Mouse (Mus musculus) myocyte (in vitro differentiated cells): ENCODE results near the gene Rapgef3. TPM values are rescaled to one million over a fixed set of nuclear protein-coding genes. Genes with fewer than 3 reads are reported as not detected.

Experiments
- H3K27me3 ChIP-seq: one replicate; pipeline ENCODE4 v1.6.1; 2011; ENCODE audit not compliant: control insufficient read depth, insufficient read depth, insufficient read length
- H3K36me3 ChIP-seq: one replicate; pipeline ENCODE4 v1.6.1; 2011; ENCODE audit not compliant: control insufficient read depth, insufficient read depth
- H3K4me2 ChIP-seq: one replicate; pipeline ENCODE4 v1.6.1; 2011; ENCODE audit warnings: low read depth, control low read depth
- H3K4me3 ChIP-seq: one replicate; pipeline ENCODE4 v1.5.1; 2011; ENCODE audit warnings: mild to moderate bottlenecking, control low read depth, moderate library complexity
- H3K79me2 ChIP-seq: one replicate; pipeline ENCODE4 v1.6.1; 2011; ENCODE audit not compliant: control insufficient read depth, insufficient read depth
- H3ac ChIP-seq: one replicate; pipeline ENCODE4 v1.6.1; 2011; ENCODE audit not compliant: control insufficient read depth, insufficient read length
- CEBPB ChIP-seq: IDR thresholded peaks from 2 replicates; pipeline ENCODE4 v1.6.1; 2011; ENCODE audit warnings: mild to moderate bottlenecking, moderate library complexity; ENCODE audit not compliant: poor library complexity, insufficient read depth, severe bottlenecking
- E2F4 ChIP-seq: IDR thresholded peaks from one replicate; pipeline ENCODE4 v1.6.1; 2011; ENCODE audit warnings: mild to moderate bottlenecking, control low read depth, moderate library complexity; ENCODE audit not compliant: insufficient read depth
- MAX ChIP-seq: IDR thresholded peaks from one replicate; pipeline ENCODE4 v1.6.1; 2011; ENCODE audit warnings: low read depth, mild to moderate bottlenecking, control low read depth
- MYOD1 ChIP-seq, 3 experiments: IDR thresholded peaks; one replicate each; pipeline ENCODE4 v1.6.1; 2011; ENCODE audit warnings: control low read depth in 2 of 3, low read depth in 2 of 3, mild to moderate bottlenecking in 2 of 3, moderate library complexity in 1 of 3; ENCODE audit not compliant: insufficient read length in 2 of 3, control insufficient read depth in 1 of 3
- MYOG ChIP-seq, 3 experiments: IDR thresholded peaks; one replicate each; pipeline ENCODE4 v1.6.1; 2011; ENCODE audit warnings: control low read depth in 2 of 3, low read depth in 2 of 3, mild to moderate bottlenecking in 2 of 3; ENCODE audit not compliant: insufficient read length in 2 of 3, control insufficient read depth in 1 of 3, insufficient read depth in 1 of 3
- POLR2A ChIP-seq: IDR thresholded peaks from one replicate; pipeline ENCODE4 v1.6.1; 2011; ENCODE audit warnings: low read depth, mild to moderate bottlenecking, control low read depth, moderate library complexity; ENCODE audit not compliant: insufficient read length
- POLR2AphosphoS2 ChIP-seq: IDR thresholded peaks from one replicate; pipeline ENCODE4 v1.6.1; 2011; ENCODE audit warnings: low read depth, control low read depth; ENCODE audit not compliant: insufficient read length
- REST ChIP-seq: IDR thresholded peaks from one replicate; pipeline ENCODE4 v1.6.1; 2011; ENCODE audit warnings: mild to moderate bottlenecking, control low read depth, moderate library complexity; ENCODE audit not compliant: insufficient read depth, insufficient read length
- SRF ChIP-seq: IDR thresholded peaks from one replicate; pipeline ENCODE4 v1.6.1; 2011; ENCODE audit warnings: low read depth; ENCODE audit not compliant: control insufficient read depth, insufficient read length
- TCF12 ChIP-seq: IDR thresholded peaks from one replicate; pipeline ENCODE4 v1.6.1; 2011; ENCODE audit warnings: mild to moderate bottlenecking, control low read depth; ENCODE audit not compliant: poor library complexity, insufficient read depth, severe bottlenecking
- TCF3 ChIP-seq: IDR thresholded peaks from one replicate; pipeline ENCODE4 v1.6.1; 2011; ENCODE audit warnings: low read depth, control low read depth; ENCODE audit not compliant: insufficient read length
- USF1 ChIP-seq: IDR thresholded peaks from one replicate; pipeline ENCODE4 v1.6.1; 2011; ENCODE audit warnings: low read depth, mild to moderate bottlenecking, control low read depth, moderate library complexity
- polyA plus RNA-seq: library from polyadenylated mRNA; unstranded; fragments of >200 nt; fragmentation: generic; extraction: Trizol; gene quantifications from one replicate; pipeline ENCODE4 v1.2.1, GENCODE M21; 2012; ENCODE audit warnings: missing spikeins

The Rapgef3 gene
- polyA plus RNA-seq, 1 experiment = 1.2 TPM

DNA sequence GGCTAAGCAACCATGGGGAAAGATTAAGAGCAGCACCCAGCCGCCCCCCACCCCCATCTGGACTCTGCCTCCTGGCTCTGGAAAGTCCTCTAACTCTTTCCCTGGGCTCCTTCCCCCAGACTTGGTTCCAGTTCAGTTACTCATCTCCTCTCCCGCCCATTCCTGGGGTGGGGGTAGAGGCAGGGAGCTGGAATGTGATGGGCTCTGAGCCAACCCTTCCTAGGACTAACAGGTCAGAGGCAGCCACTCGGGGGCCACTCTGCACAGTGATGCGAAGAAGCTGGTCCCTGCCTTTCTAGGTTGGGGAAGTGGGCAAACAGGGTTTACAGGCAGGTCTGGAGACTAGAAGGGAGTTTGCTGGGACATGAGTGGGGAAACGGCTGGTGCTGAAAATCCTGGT lies 5.3 kb upstream of the Rapgef3 start:
- Histone ChIP-seq H3K36me3 (no peaks in the 10 kb centered on the region), H3K4me3 (no peak overlapping the region), H3K4me2 (peak overlapping the region; percentile 46), H3K79me2 (no peaks in the 10 kb centered on the region), H3ac (no peak overlapping the region), H3K27me3 (peaks cover 9% of the 10 kb centered on the region)
- no peak for TF ChIP-seq TCF12
- TF ChIP-seq MAX = no peak
- TF ChIP-seq REST = no peak
- TF ChIP-seq MYOD1 (IDR thresholded peaks at IDR 0.05; ENCODE audit: control insufficient read depth in 1 of 3, insufficient read length in 2 of 3, low read depth in 2 of 3) = no peak
- no peak for TF ChIP-seq MYOG (IDR thresholded peaks at IDR 0.05; ENCODE audit: control insufficient read depth in 1 of 3, insufficient read depth in 1 of 3, insufficient read length in 2 of 3, low read depth in 2 of 3)

DNA sequence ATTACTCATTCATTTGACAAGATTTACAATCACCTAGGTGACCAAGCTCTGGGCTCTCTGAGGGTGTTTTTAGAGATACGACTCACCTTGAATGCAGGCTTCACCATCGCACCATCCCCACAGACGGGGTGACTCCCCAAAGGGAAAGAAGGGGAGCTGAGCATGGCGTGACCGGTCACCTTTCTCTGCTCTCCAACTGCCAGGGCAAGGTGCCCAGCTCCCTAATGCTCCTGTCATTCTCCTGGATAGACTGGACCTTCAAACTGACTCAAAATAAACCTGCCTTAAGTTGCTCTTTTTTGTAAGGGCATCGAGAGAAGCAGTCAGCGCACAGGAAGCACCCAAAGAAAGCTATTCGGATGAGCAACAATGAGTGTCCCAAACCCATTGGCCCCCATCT lies 2.5 kb upstream of the Rapgef3 start:
- TF ChIP-seq POLR2A (no peak), USF1 (no peak), MYOG (IDR thresholded peaks at IDR 0.05; ENCODE audit: control insufficient read depth in 1 of 3, insufficient read depth in 1 of 3, insufficient read length in 2 of 3, low read depth in 2 of 3) (no peak), POLR2AphosphoS2 (no peak), TCF12 (no peak), SRF (no peak), E2F4 (no peak), CEBPB (no peak), MYOD1 (IDR thresholded peaks at IDR 0.05; ENCODE audit: control insufficient read depth in 1 of 3, insufficient read length in 2 of 3, low read depth in 2 of 3) (no peak), REST (no peak), MAX (no peak), TCF3 (no peak)
- H3K79me2 ChIP-seq = no peaks in the 10 kb centered on the region
- H3K36me3 ChIP-seq = no peaks in the 10 kb centered on the region
- no peak overlapping the region for H3K4me3 ChIP-seq
- peaks cover 23% of the 10 kb centered on the region for H3K27me3 ChIP-seq
- no peak overlapping the region for H3K4me2 ChIP-seq
- H3ac ChIP-seq = no peak overlapping the region

DNA sequence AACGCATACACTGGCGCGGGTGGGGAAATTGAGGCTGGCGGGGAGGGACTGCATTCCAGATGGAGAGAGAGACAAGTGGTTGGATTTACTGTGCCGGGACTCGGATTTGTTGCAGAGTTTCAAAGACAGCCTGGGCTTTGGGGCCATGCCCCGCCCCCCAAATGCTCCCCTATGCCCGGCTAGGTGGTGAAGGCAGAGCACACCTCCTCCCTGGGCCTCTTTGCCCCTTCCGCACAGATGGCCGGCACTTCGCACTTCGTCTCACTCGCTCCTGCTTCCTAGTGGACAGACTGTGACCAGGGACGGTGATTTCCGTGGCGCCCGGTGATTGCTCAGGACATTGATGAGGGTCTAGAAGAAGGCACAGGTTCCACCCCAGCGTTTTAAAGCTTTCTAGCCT lies 420 bp upstream of the Rapgef3 start:
- Histone ChIP-seq H3K4me3 (peak overlapping the region; percentile 16), H3K27me3 (peaks cover 31% of the 10 kb centered on the region), H3K4me2 (peak overlapping the region; percentile 86), H3ac (no peak overlapping the region), H3K36me3 (no peaks in the 10 kb centered on the region), H3K79me2 (no peaks in the 10 kb centered on the region)
- TF ChIP-seq POLR2A (no peak), SRF (no peak), MAX (no peak), TCF12 (no peak), E2F4 (no peak), MYOG (IDR thresholded peaks at IDR 0.05; ENCODE audit: control insufficient read depth in 1 of 3, insufficient read depth in 1 of 3, insufficient read length in 2 of 3, low read depth in 2 of 3) (no peak), MYOD1 (IDR thresholded peaks at IDR 0.05; ENCODE audit: control insufficient read depth in 1 of 3, insufficient read length in 2 of 3, low read depth in 2 of 3) (no peak), CEBPB (no peak), USF1 (no peak), POLR2AphosphoS2 (no peak), REST (no peak), TCF3 (no peak)

DNA sequence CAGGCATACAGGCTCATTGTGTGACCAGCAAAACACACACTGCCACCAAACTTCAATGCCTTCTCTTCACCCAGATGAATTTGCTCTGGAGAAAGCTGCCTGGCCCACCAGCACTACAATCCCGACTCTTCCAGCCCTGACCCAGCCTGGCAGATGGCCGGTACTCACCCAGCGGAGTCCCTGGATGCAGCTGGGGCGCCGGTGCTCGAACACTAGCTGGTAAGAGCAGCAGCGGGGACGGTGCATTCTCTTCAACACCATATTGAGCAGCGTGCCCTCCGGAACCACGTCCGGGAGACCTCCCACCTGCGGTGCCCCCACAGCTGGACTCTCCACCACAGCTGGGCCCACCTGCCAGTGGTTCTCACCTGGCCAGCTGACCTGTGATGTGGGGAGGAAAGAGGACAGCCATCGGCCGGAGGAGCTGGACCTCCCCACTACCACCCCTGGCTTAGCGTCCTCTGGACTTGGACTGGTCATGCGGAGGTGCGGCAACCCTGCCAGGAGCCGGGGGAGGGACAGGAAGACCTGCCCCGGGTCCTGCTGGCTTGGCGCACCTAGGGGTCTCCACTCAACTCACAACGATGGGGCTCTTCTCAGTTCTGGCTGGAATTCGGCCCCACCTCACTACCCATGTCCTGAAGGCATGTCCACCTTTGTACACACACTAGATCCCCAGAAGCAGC lies 1.0 kb downstream of the Rapgef3 start:
- Histone ChIP-seq H3K36me3 (no peaks in the 10 kb centered on the region), H3K4me2 (peak overlapping the region; percentile 86), H3K79me2 (no peaks in the 10 kb centered on the region), H3K4me3 (peak overlapping the region; percentile 16), H3K27me3 (peaks cover 31% of the 10 kb centered on the region), H3ac (no peak overlapping the region)
- no peak for TF ChIP-seq CEBPB
- no peak for TF ChIP-seq USF1
- TF ChIP-seq MYOD1 (IDR thresholded peaks at IDR 0.05; ENCODE audit: control insufficient read depth in 1 of 3, insufficient read length in 2 of 3, low read depth in 2 of 3) = no peak
- no peak for TF ChIP-seq POLR2AphosphoS2
- TF ChIP-seq POLR2A = no peak
- no peak for TF ChIP-seq E2F4
- TF ChIP-seq MAX = no peak
- no peak for TF ChIP-seq SRF
- no peak for TF ChIP-seq REST

DNA sequence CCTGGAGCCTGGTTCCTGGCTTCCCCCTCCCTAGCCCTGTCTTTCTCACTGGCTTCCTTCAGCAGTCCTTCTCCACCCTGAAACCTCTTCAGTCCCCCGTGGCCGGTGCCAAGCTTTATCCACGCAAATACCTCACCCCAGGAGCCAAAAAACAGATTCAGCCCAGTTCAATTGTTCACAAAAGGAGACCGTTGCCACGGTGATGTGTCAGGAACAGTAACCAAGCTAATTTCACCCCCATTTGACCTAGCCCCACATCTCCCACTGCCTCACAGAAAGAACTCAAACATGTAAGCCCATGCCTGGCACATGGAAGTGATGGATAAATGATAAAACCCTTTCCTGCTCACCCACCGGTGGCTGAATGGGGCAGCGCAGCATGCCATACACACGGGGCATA lies 1.6 kb downstream of the Rapgef3 start:
- Histone ChIP-seq H3ac (no peak overlapping the region), H3K27me3 (peaks cover 36% of the 10 kb centered on the region), H3K4me3 (no peak overlapping the region), H3K4me2 (peak overlapping the region; percentile 7), H3K79me2 (no peaks in the 10 kb centered on the region), H3K36me3 (no peaks in the 10 kb centered on the region)
- no peak for TF ChIP-seq REST
- no peak for TF ChIP-seq SRF
- no peak for TF ChIP-seq E2F4
- no peak for TF ChIP-seq MYOD1 (IDR thresholded peaks at IDR 0.05; ENCODE audit: control insufficient read depth in 1 of 3, insufficient read length in 2 of 3, low read depth in 2 of 3)
- no peak for TF ChIP-seq MAX
- no peak for TF ChIP-seq TCF3
- TF ChIP-seq POLR2A = no peak
- no peak for TF ChIP-seq CEBPB
- TF ChIP-seq MYOG (IDR thresholded peaks at IDR 0.05; ENCODE audit: control insufficient read depth in 1 of 3, insufficient read depth in 1 of 3, insufficient read length in 2 of 3, low read depth in 2 of 3) = no peak
- no peak for TF ChIP-seq POLR2AphosphoS2
- TF ChIP-seq USF1 = no peak
- no peak for TF ChIP-seq TCF12
